10 mouse cellular contexts compared by ENCODE assay signal in genomic region chr8:45380598-45380997, GRCm38 (mm10). TPM values are rescaled to one million over a fixed set of nuclear protein-coding genes. Genes with fewer than 3 reads are reported as not detected.
A peak's percentile ranks its signal among the peaks of the same experiment; 100 is the strongest.
DNase-seq lines count a peak whose midpoint lies in the region; ATAC-seq lines count a peak whose summit lies in the region.
"Had no signal": no experiment of that assay in that cellular context is flagged by ENCODE, and none has a peak within 500 bp of the region (broad histone marks: within the 10 kb centered on the region; RNA-seq: fewer than 3 reads in every experiment).

No protein-coding gene starts in this region.

- DNase-seq in kidney, postnatal 14 days = no peak
- no peak for DNase-seq in layer of hippocampus, adult 11-12 months (ENCODE audit: low spot score)
- DNase-seq in adrenal gland, postnatal 36 days = no peak
- DNase-seq: heart, postnatal 10 days; thymus, adult 18-20 months had no signal

- peak overlapping the region; percentile 42; the same call in 1 of the 2 replicates for H3K4me3 ChIP-seq in kidney, embryonic 15.5 days (replicated peaks)
- H3K4me3 ChIP-seq in embryonic facial prominence, embryonic 13.5 days = peak overlapping the region; percentile 43; the same call in 1 of the 2 replicates
- no peak overlapping the region; the same call in 1 of the 2 replicates for H3K4me3 ChIP-seq in hindbrain, embryonic 16.5 days (ENCODE audit: low read length)
- peak overlapping the region; percentile 42; the same call in 1 of the 2 replicates for H3K4me3 ChIP-seq in neural tube, embryonic 13.5 days

- H3K4me1 ChIP-seq in kidney, embryonic 15.5 days = peaks cover 13% of the 10 kb centered on the region
- peaks cover 13% of the 10 kb centered on the region for H3K4me1 ChIP-seq in embryonic facial prominence, embryonic 13.5 days
- peaks cover 13% of the 10 kb centered on the region for H3K4me1 ChIP-seq in hindbrain, embryonic 16.5 days (ENCODE audit: control insufficient read depth, insufficient read depth, low read depth, low read length)
- H3K4me1 ChIP-seq in neural tube, embryonic 13.5 days (replicated peaks) = peaks cover 16% of the 10 kb centered on the region

- H3K9ac ChIP-seq in kidney, embryonic 15.5 days = no peak overlapping the region
- H3K9ac ChIP-seq in embryonic facial prominence, embryonic 13.5 days = no peak overlapping the region
- H3K9ac ChIP-seq in hindbrain, embryonic 16.5 days (ENCODE audit: low read depth, low read length) = no peak overlapping the region
- no peak overlapping the region for H3K9ac ChIP-seq in neural tube, embryonic 13.5 days

- no peak overlapping the region for H3K27ac ChIP-seq in kidney, embryonic 15.5 days
- H3K27ac ChIP-seq in embryonic facial prominence, embryonic 13.5 days = no peak overlapping the region
- no peak overlapping the region for H3K27ac ChIP-seq in hindbrain, embryonic 16.5 days (ENCODE audit: low read depth, low read length)
- no peak overlapping the region for H3K27ac ChIP-seq in neural tube, embryonic 13.5 days (replicated peaks)
- H3K27ac ChIP-seq: macrophage had no signal

- 0 out of 2 replicates have a peak, but pooled peaks have one; percentile 13 for ATAC-seq in kidney, embryonic 15.5 days (replicated peaks; ENCODE audit: low FRiP score)
- ATAC-seq in embryonic facial prominence, embryonic 13.5 days (ENCODE audit: insufficient number of reproducible peaks, insufficient read depth, low FRiP score, low TSS enrichment, low read depth) = no peak
- ATAC-seq in hindbrain, embryonic 16.5 days = no peak
- ATAC-seq in neural tube, embryonic 13.5 days (ENCODE audit: low read depth) = no peak

- 19% methylated on average over 4 of the region's 4 CpGs for WGBS in kidney, embryonic 15.5 days
- 18% methylated on average over 4 of the region's 4 CpGs for WGBS in embryonic facial prominence, embryonic 13.5 days
- WGBS in hindbrain, embryonic 16.5 days = 20% methylated on average over 4 of the region's 4 CpGs
- WGBS in neural tube, embryonic 13.5 days = 16% methylated on average over 4 of the region's 4 CpGs

- H3K9me3 ChIP-seq in kidney, embryonic 15.5 days (replicated peaks) = no peaks in the 10 kb centered on the region
- H3K9me3 ChIP-seq in embryonic facial prominence, embryonic 13.5 days = no peaks in the 10 kb centered on the region
- no peaks in the 10 kb centered on the region for H3K9me3 ChIP-seq in hindbrain, embryonic 16.5 days (ENCODE audit: control insufficient read depth, low read length)
- no peaks in the 10 kb centered on the region for H3K9me3 ChIP-seq in neural tube, embryonic 13.5 days

- H3K36me3 ChIP-seq in kidney, embryonic 15.5 days = no peaks in the 10 kb centered on the region
- no peaks in the 10 kb centered on the region for H3K36me3 ChIP-seq in embryonic facial prominence, embryonic 13.5 days
- H3K36me3 ChIP-seq in hindbrain, embryonic 16.5 days (ENCODE audit: control insufficient read depth, insufficient read depth, low read length) = no peaks in the 10 kb centered on the region
- no peaks in the 10 kb centered on the region for H3K36me3 ChIP-seq in neural tube, embryonic 13.5 days

- peaks cover 18% of the 10 kb centered on the region for H3K27me3 ChIP-seq in kidney, embryonic 15.5 days
- peaks cover 26% of the 10 kb centered on the region for H3K27me3 ChIP-seq in embryonic facial prominence, embryonic 13.5 days
- H3K27me3 ChIP-seq in hindbrain, embryonic 16.5 days (replicated peaks; ENCODE audit: control insufficient read depth, insufficient read depth, low read length) = no peaks in the 10 kb centered on the region
- peaks cover 18% of the 10 kb centered on the region; the same call in 1 of the 2 replicates for H3K27me3 ChIP-seq in neural tube, embryonic 13.5 days

- peak overlapping the region; percentile 79 for H3K4me2 ChIP-seq in kidney, embryonic 15.5 days
- peak overlapping the region; percentile 78 for H3K4me2 ChIP-seq in embryonic facial prominence, embryonic 13.5 days
- peak overlapping the region; percentile 97 for H3K4me2 ChIP-seq in hindbrain, embryonic 16.5 days (ENCODE audit: low read length)
- peak overlapping the region; percentile 84 for H3K4me2 ChIP-seq in neural tube, embryonic 13.5 days

RNA-seq across cellular contexts. Expression of gene Fam149a, which starts 1.5 kb away (rescaled TPM):
- 47.0 and 48.4 TPM in 2 replicates for polyA plus RNA-seq in kidney, embryonic 15.5 days (2015; fragmentation: Nextera tagmentation; extraction: Ambion mirVana)
- polyA plus RNA-seq in embryonic facial prominence, embryonic 13.5 days (2015; fragmentation: Nextera tagmentation; extraction: Ambion mirVana) = 7.5 and 8.3 TPM in 2 replicates
- polyA plus RNA-seq in hindbrain, embryonic 16.5 days (2015; fragmentation: Nextera tagmentation; extraction: Ambion mirVana) = 14.2 and 15.7 TPM in 2 replicates
- polyA plus RNA-seq in neural tube, embryonic 13.5 days (2015; fragmentation: Nextera tagmentation; extraction: Ambion mirVana) = 7.1 TPM in 2 replicates
- 1 to 10 TPM; 8.2 to 9.7 TPM for total RNA-seq in adrenal gland, postnatal 36 days (2021)

RNA-seq across cellular contexts. Expression of gene Tlr3, which starts 30.3 kb away (rescaled TPM):
- polyA plus RNA-seq in kidney, embryonic 15.5 days (2015; fragmentation: Nextera tagmentation; extraction: Ambion mirVana) = 3.2 and 4.1 TPM in 2 replicates
- 1.4 and 1.6 TPM in 2 replicates for polyA plus RNA-seq in embryonic facial prominence, embryonic 13.5 days (2015; fragmentation: Nextera tagmentation; extraction: Ambion mirVana)
- 0.80 and 1.4 TPM in 2 replicates for polyA plus RNA-seq in hindbrain, embryonic 16.5 days (2015; fragmentation: Nextera tagmentation; extraction: Ambion mirVana)
- polyA plus RNA-seq in neural tube, embryonic 13.5 days (2015; fragmentation: Nextera tagmentation; extraction: Ambion mirVana) = 0.83 and 1.0 TPM in 2 replicates
- 1 to 10 TPM; 4.8 to 7.2 TPM for total RNA-seq in adrenal gland, postnatal 36 days (2021)

RNA-seq across cellular contexts. Expression of gene Cyp4v3, which starts 47.6 kb away (rescaled TPM):
- polyA plus RNA-seq in kidney, embryonic 15.5 days (2015; fragmentation: Nextera tagmentation; extraction: Ambion mirVana) = 1.6 and 2.1 TPM in 2 replicates
- 1.7 and 2.2 TPM in 2 replicates for polyA plus RNA-seq in embryonic facial prominence, embryonic 13.5 days (2015; fragmentation: Nextera tagmentation; extraction: Ambion mirVana)
- polyA plus RNA-seq in hindbrain, embryonic 16.5 days (2015; fragmentation: Nextera tagmentation; extraction: Ambion mirVana) = 1.5 TPM in 2 replicates
- 1.9 and 2.3 TPM in 2 replicates for polyA plus RNA-seq in neural tube, embryonic 13.5 days (2015; fragmentation: Nextera tagmentation; extraction: Ambion mirVana)
- 10 to 100 TPM; 16.9 to 22.2 TPM for total RNA-seq in adrenal gland, postnatal 36 days (2021)
